Mouse (Mus musculus) heart, embryonic 13.5 days (tissue): ENCODE data around the gene Hist2h2ab. TPM values are rescaled to one million over a fixed set of nuclear protein-coding genes. Genes with fewer than 3 reads are reported as not detected.
"Not testable (repeated sequence)": the region's sequence is repeated elsewhere in the genome, so short reads cannot be mapped to it uniquely, and the experiment has no call there.

ENCODE experiments used
- ATAC-seq: fragments of 200-750 bp; cut with Nextera tagmentation; 2 replicates; pipeline ENCODE4 v1.8.0; 2017; ENCODE audit warnings: moderate TSS enrichment; ENCODE audit not compliant: insufficient number of reproducible peaks, low FRiP score, low TSS enrichment; ENCODE audit errors: extremely low read depth
- H3K27ac ChIP-seq: fragments of 300-500 bp; sonication (generic); replicated peaks from 2 replicates; pipeline ENCODE4 v1.5.1; 2015; ENCODE audit warnings: moderate library complexity, mild to moderate bottlenecking, inconsistent platforms
- H3K27me3 ChIP-seq: fragments of 300-500 bp; sonication (generic); replicated peaks from 2 replicates; pipeline ENCODE4 v1.6.1; 2015; ENCODE audit warnings: mild to moderate bottlenecking, inconsistent platforms
- H3K36me3 ChIP-seq: fragments of 300-500 bp; sonication (generic); 2 replicates; pipeline ENCODE4 v1.6.1; 2015; ENCODE audit warnings: mild to moderate bottlenecking, inconsistent platforms
- H3K4me1 ChIP-seq: fragments of 300-500 bp; sonication (generic); 2 replicates; pipeline ENCODE4 v1.6.1; 2015; ENCODE audit warnings: inconsistent platforms
- H3K4me2 ChIP-seq: fragments of 300-500 bp; sonication (generic); 2 replicates; pipeline ENCODE4 v1.6.1; 2015; ENCODE audit warnings: inconsistent platforms, mild to moderate bottlenecking, moderate library complexity
- H3K4me3 ChIP-seq: fragments of 300-500 bp; sonication (generic); 2 replicates; pipeline ENCODE4 v1.5.1; 2015; ENCODE audit warnings: moderate library complexity, mild to moderate bottlenecking, inconsistent platforms
- H3K9ac ChIP-seq: fragments of 300-500 bp; sonication (generic); 2 replicates; pipeline ENCODE4 v1.6.1; 2015; ENCODE audit warnings: inconsistent platforms, mild to moderate bottlenecking, moderate library complexity
- H3K9me3 ChIP-seq: fragments of 300-500 bp; sonication (generic); 2 replicates; pipeline ENCODE4 v1.6.1; 2016; ENCODE audit warnings: inconsistent platforms
- WGBS: fragments of 180-500 bp; shearing (Covaris S2); methylation state at CpG from one replicate; pipeline ENCODE4 v1.1.7; 2015; ENCODE audit warnings: mixed read lengths; 5-methylcytosine and 5-hydroxymethylcytosine counted together
- microRNA-seq: library from miRNA; unstranded; fragments of <30 nt; microRNA quantifications from one replicate; pipeline ENCODE4, GENCODE M21; 2016
- polyA plus RNA-seq: library from polyadenylated mRNA; unstranded; fragments of >200 nt; fragmentation: Nextera tagmentation; extraction: Ambion mirVana; gene quantifications from 2 replicates; pipeline ENCODE4 v1.2.1, GENCODE M21; 2015

Gene Hist2h2ab
- polyA plus RNA-seq, 1 experiment from 2014 or later: not detected

DNA sequence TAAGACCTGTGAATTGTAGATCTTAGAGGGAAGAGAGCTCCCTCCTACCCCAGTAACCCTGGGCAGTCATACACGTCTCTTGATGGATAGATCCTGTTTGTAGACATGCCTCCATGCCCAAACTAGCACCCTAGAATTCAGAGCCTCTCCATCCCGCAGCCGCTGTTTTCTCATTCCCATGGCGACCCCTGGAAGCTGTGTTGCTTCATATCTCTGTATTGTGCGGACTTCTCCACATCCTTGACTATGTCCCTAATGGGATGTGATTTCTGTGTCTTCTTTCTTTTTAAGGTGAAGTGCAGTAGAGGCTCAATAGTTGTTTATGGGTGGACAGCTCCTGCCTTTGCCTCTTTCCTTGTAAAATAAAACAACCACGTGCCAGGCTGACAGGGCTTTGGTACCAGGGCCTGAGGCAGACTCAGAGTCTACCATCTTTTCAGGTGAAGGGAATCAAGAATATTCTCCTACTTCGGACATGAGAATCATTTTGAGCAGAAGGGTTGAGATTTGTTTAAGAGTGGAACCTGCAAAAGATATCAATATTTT, 44.8 kb downstream of the Hist2h2ab start:
- Histone ChIP-seq H3K4me1 (peaks cover 41% of the 10 kb centered on the region), H3K36me3 (no peaks in the 10 kb centered on the region), H3K9ac (peak overlapping the region; percentile 94), H3K27me3 (no peaks in the 10 kb centered on the region), H3K9me3 (no peaks in the 10 kb centered on the region), H3K4me2 (peak overlapping the region; percentile 85), H3K4me3 (peak overlapping the region; percentile 58), H3K27ac (peak overlapping the region; percentile 96)
- 72% methylated on average over 7 of the region's 7 CpGs for WGBS
- no peak for ATAC-seq

DNA sequence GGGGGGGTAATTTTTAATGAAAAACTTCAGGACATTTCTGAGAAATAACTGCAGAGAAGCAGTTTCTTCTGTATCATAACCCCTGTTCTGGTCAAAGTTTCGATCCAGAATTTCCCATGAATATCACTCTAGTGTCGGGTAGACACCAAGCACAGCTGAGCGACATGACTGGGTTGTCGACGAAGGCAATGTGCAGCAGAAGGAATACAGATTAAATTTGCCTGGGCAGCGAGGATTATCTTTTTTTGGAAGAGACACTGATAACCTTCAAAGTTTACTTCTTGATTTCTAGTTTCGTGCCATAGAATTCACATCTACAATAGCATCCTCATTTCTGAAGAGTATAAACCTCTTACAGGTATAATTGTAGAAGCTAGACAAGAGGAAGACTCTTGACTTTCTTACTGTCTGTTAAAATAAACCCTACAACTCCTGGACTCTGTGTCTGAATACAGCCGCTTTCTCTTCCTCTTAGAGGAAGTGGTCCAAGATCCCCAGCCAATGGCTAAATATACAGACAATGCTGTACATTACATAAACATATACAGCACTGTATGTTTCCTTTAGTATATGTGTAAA, 46.6 kb downstream of the Hist2h2ab start:
- Histone ChIP-seq H3K9ac (no peak overlapping the region), H3K36me3 (no peaks in the 10 kb centered on the region), H3K27me3 (no peaks in the 10 kb centered on the region), H3K4me1 (peaks cover 43% of the 10 kb centered on the region), H3K4me3 (no peak overlapping the region), H3K9me3 (no peaks in the 10 kb centered on the region), H3K27ac (no peak overlapping the region), H3K4me2 (no peak overlapping the region)
- WGBS: 61% methylated on average over 8 of the region's 8 CpGs
- ATAC-seq: no peak

DNA sequence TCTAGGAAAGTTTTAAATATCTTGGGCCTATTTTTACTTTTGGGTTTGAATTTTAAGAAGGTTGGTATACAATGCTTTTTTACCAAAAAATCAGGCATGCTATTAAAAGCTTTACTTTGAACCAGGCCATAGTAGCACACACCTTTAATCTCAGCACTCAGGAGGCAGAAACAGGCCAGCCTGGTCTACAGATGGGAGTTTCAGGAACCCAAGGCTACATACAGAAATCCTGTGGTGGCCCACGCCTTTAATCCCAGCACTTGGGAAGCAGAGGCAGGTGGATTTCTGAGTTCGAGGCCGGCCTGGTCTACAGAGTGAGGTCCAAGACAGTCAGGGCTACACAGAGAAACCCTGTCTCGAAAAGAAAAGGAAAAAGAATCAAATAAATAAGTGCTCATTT, 47.9 kb downstream of the Hist2h2ab start:
- Histone ChIP-seq H3K36me3 (no peaks in the 10 kb centered on the region), H3K4me3 (no peak overlapping the region), H3K9me3 (no peaks in the 10 kb centered on the region), H3K27me3 (no peaks in the 10 kb centered on the region), H3K9ac (no peak overlapping the region), H3K4me2 (peak overlapping the region; percentile 86), H3K4me1 (peaks cover 30% of the 10 kb centered on the region), H3K27ac (peak overlapping the region; percentile 81)
- ATAC-seq: no peak
- WGBS: 84% methylated on average over 4 of the region's 4 CpGs

DNA sequence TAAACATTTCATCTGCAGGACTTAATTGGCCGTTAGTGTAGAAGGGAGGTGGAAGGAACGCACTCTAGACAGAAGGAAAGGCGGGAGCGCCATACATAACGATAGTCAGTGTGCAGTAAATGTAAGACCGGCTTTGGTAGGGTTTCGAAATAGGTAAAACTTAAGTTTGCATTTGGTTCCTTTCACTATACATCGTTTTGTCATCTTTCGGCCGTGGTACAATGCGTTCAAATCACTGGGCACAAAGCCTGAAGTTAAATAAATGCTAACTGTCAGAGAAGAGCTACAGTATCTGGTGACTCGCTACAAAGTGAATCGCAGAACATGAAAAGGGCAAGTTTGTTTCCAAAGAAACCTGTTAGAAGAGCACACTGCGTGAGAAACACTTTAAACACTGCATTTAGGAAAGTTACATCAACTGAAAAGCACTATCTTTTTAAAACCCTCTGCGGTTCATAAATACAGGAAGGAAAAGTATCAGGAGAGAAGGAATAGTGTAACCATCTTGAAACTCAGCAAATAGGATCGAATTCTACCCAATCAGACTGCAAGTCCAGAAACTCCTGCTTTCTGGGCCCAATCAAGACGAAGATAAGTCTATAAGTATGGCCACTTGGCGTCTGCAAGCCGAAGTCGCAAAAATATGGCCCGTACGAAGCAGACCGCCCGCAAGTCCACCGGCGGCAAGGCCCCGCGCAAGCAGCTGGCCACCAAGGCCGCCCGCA, 48.5 kb downstream of the Hist2h2ab start, which contains the start of gene Hist2h3b:
Hist2h3b (plus strand) TSS at position 604 of the 725 bp plus-strand sequence.
- Histone ChIP-seq H3K9ac (peak within 1 kb of the TSS; percentile 85), H3K4me3 (peak within 1 kb of the TSS; percentile 62), H3K27me3 (no peaks in the 10 kb centered on the region), H3K27ac (peak within 1 kb of the TSS; percentile 95), H3K4me1 (peaks cover 29% of the 10 kb centered on the region), H3K4me2 (peak within 1 kb of the TSS; percentile 86), H3K36me3 (no peaks in the 10 kb centered on the region), H3K9me3 (no peaks in the 10 kb centered on the region)
- no peak for ATAC-seq
- 22% methylated on average over 30 of the region's 30 CpGs for WGBS

- not testable (repeated sequence) for H3K27me3 ChIP-seq, H3K9me3 ChIP-seq, ATAC-seq, H3K36me3 ChIP-seq
- H3K4me2 ChIP-seq: peak overlapping the region; percentile 86
- H3K4me3 ChIP-seq: peak overlapping the region; percentile 62
- H3K4me1 ChIP-seq: peaks cover 28% of the 10 kb centered on the region
- peak overlapping the region; percentile 95 for H3K27ac ChIP-seq
- H3K9ac ChIP-seq: peak overlapping the region; percentile 85
- WGBS: 2% methylated on average over 14 of the region's 44 CpGs
These were observed 49.2 kb downstream of the Hist2h2ab start for GRCm38 (mm10) chr3:96268776-96269378.

Small RNA genes lying within 50 kb of the gene (microRNA-seq; reads per million reads assigned to microRNA genes)
- not detected for gene Gm44492
- gene Gm47311: not detected
- gene Gm47313: not detected

Other genes with a start within 250 kb of the Hist2h2ab start
- gene Plekho1, start 223.9 kb upstream of the Hist2h2ab start, polyA plus RNA-seq: 59.2 and 64.8 TPM in 2 replicates
- gene Vps45, start 161.4 kb upstream of the Hist2h2ab start, polyA plus RNA-seq: 33.6 and 34.9 TPM in 2 replicates
- gene Otud7b, start 115.3 kb upstream of the Hist2h2ab start, polyA plus RNA-seq: 14.9 and 17.2 TPM in 2 replicates
- 6.4 and 7.2 TPM in 2 replicates for gene Mtmr11, start 57.9 kb upstream of the Hist2h2ab start, polyA plus RNA-seq
- 97.7 and 98.6 TPM in 2 replicates for gene Sf3b4, start 47.5 kb upstream of the Hist2h2ab start, polyA plus RNA-seq
- 13.5 and 14.0 TPM in 2 replicates for gene Sv2a, start 38.7 kb upstream of the Hist2h2ab start, polyA plus RNA-seq
- 42.5 and 46.7 TPM in 2 replicates for gene Bola1, start 156 bp upstream of the Hist2h2ab start, polyA plus RNA-seq
- gene Hist2h2ac, start 1.0 kb downstream of the Hist2h2ab start, polyA plus RNA-seq: 4.5 and 5.0 TPM in 2 replicates
- gene Hist2h2be, start 1.3 kb downstream of the Hist2h2ab start, polyA plus RNA-seq: 3.6 and 5.0 TPM in 2 replicates
- 3.0 and 4.3 TPM in 2 replicates for gene Hist2h3c2, start 19.3 kb downstream of the Hist2h2ab start, polyA plus RNA-seq
- 34.7 and 49.3 TPM in 2 replicates for gene Hist2h2aa2, start 20.4 kb downstream of the Hist2h2ab start, polyA plus RNA-seq
- gene Hist2h2aa1, start 25.6 kb downstream of the Hist2h2ab start, polyA plus RNA-seq: 10.6 and 16.1 TPM in 2 replicates
- 0.24 and 0.46 TPM in 2 replicates for gene Hist2h3c1, start 26.8 kb downstream of the Hist2h2ab start, polyA plus RNA-seq
- gene Hist2h4, start 43.4 kb downstream of the Hist2h2ab start, polyA plus RNA-seq: 3.9 and 5.4 TPM in 2 replicates
- gene Hist2h3b, start 48.8 kb downstream of the Hist2h2ab start, polyA plus RNA-seq: 28.3 and 29.4 TPM in 2 replicates
- gene Hist2h2bb, start 49.9 kb downstream of the Hist2h2ab start, polyA plus RNA-seq: 3.3 and 5.9 TPM in 2 replicates
- 1.3 and 1.5 TPM in 2 replicates for gene Fcgr1, start 74.1 kb downstream of the Hist2h2ab start, polyA plus RNA-seq
- gene BC107364, start 232.4 kb downstream of the Hist2h2ab start, polyA plus RNA-seq: 0.68 and 0.78 TPM in 2 replicates